Comparison of ENCODE assay signal across 10 mouse cellular contexts in genomic region chr12:112595626-112596025, GRCm38 (mm10). TPM values are rescaled to one million over a fixed set of nuclear protein-coding genes. Genes with fewer than 3 reads are reported as not detected.
DNase-seq lines count a peak whose midpoint lies in the region; ATAC-seq and TF ChIP-seq lines count a peak whose summit lies in the region.
"Had no signal": no experiment of that assay in that cellular context is flagged by ENCODE, and none has a peak within 500 bp of the region (broad histone marks: within the 10 kb centered on the region; RNA-seq: fewer than 3 reads in every experiment).

No protein-coding gene starts in this region.

- intact Hi-C loops in left cerebral cortex, adult 2 months (cut with DNase I) = loop anchor here (1.0 kb wide), 2 partner anchors 19 to 23 kb away; no protein-coding TSS in a partner anchor
- intact Hi-C loops in left cerebral cortex, postnatal 4 days (cut with DNase I) = no loop called here

- no peak for DNase-seq in left cerebral cortex, adult 2 months (ENCODE audit: extremely low spot score in 1 of 2, low spot score in 2 of 2)
- DNase-seq in left cerebral cortex, postnatal 4 days = no peak
- DNase-seq in Muller cell, postnatal 12 days (ENCODE audit: inconsistent ontology term) = peak; percentile 84
- no peak for DNase-seq in embryonic facial prominence, embryonic 14.5 days (ENCODE audit: low spot score)
- DNase-seq in thymus, adult 18-20 months = no peak
- no peak for DNase-seq in ovary, postnatal 10 days (ENCODE audit: low spot score)

- H3K27me3 ChIP-seq in embryonic facial prominence, embryonic 14.5 days (replicated peaks; ENCODE audit: control insufficient read depth, insufficient read depth, low read length) = 0 out of 2 replicates have a peak, but pooled peaks cover under 1% of the 10 kb centered on the region
- no peaks in the 10 kb centered on the region for H3K27me3 ChIP-seq in heart, embryonic 16.5 days (ENCODE audit: control insufficient read depth, insufficient read depth, low read length)
- no peaks in the 10 kb centered on the region for H3K27me3 ChIP-seq in intestine, postnatal 0 days (replicated peaks; ENCODE audit: control insufficient read depth, insufficient read depth, low read length)

- H3K36me3 ChIP-seq in embryonic facial prominence, embryonic 14.5 days (ENCODE audit: control insufficient read depth, insufficient read depth, low read length) = no peaks in the 10 kb centered on the region
- H3K36me3 ChIP-seq in heart, embryonic 16.5 days (ENCODE audit: control insufficient read depth, insufficient read depth) = no peaks in the 10 kb centered on the region
- no peaks in the 10 kb centered on the region for H3K36me3 ChIP-seq in intestine, postnatal 0 days (ENCODE audit: control insufficient read depth, insufficient read depth)
- H3K36me3 ChIP-seq: hindbrain, embryonic 10.5 days; midbrain, embryonic 13.5 days had no signal

- no peak overlapping the region for H3K9ac ChIP-seq in embryonic facial prominence, embryonic 14.5 days (ENCODE audit: low read depth, low read length)
- H3K9ac ChIP-seq in heart, embryonic 16.5 days (ENCODE audit: low read length) = peak overlapping the region; percentile 8; the same call in 1 of the 2 replicates
- no peak overlapping the region for H3K9ac ChIP-seq in intestine, postnatal 0 days (ENCODE audit: low read depth, low read length)
- H3K9ac ChIP-seq: midbrain, embryonic 13.5 days had no signal

- no peaks in the 10 kb centered on the region for H3K9me3 ChIP-seq in embryonic facial prominence, embryonic 14.5 days (ENCODE audit: control insufficient read depth, low read length)
- H3K9me3 ChIP-seq in heart, embryonic 16.5 days (replicated peaks; ENCODE audit: control insufficient read depth, low read length) = no peaks in the 10 kb centered on the region
- no peaks in the 10 kb centered on the region for H3K9me3 ChIP-seq in intestine, postnatal 0 days (ENCODE audit: control insufficient read depth)
- H3K9me3 ChIP-seq: hindbrain, embryonic 10.5 days; midbrain, embryonic 13.5 days had no signal

- no peak overlapping the region for H3K4me3 ChIP-seq in left cerebral cortex, adult 2 months
- no peak overlapping the region for H3K4me3 ChIP-seq in embryonic facial prominence, embryonic 14.5 days (ENCODE audit: low read depth, low read length)
- H3K4me3 ChIP-seq in heart, embryonic 16.5 days (ENCODE audit: low read length) = no peak overlapping the region
- H3K4me3 ChIP-seq in intestine, postnatal 0 days (ENCODE audit: low read depth, low read length) = no peak overlapping the region
- H3K4me3 ChIP-seq: hindbrain, embryonic 10.5 days; midbrain, embryonic 13.5 days had no signal

- H3K4me1 ChIP-seq in embryonic facial prominence, embryonic 14.5 days (ENCODE audit: control insufficient read depth, insufficient read depth, low read length) = peaks cover 34% of the 10 kb centered on the region
- peaks cover 45% of the 10 kb centered on the region for H3K4me1 ChIP-seq in heart, embryonic 16.5 days (ENCODE audit: control insufficient read depth, insufficient read depth, low read length)
- H3K4me1 ChIP-seq in intestine, postnatal 0 days (replicated peaks; ENCODE audit: control insufficient read depth, insufficient read depth, low read length) = no peaks in the 10 kb centered on the region

- WGBS in embryonic facial prominence, embryonic 14.5 days = 48% methylated on average over 4 of the region's 4 CpGs
- 53% methylated on average over 4 of the region's 4 CpGs for WGBS in heart, embryonic 16.5 days
- WGBS in intestine, postnatal 0 days = 87% methylated on average over 4 of the region's 4 CpGs

- H3K4me2 ChIP-seq in embryonic facial prominence, embryonic 14.5 days (ENCODE audit: low read depth, low read length) = no peak overlapping the region
- no peak overlapping the region for H3K4me2 ChIP-seq in heart, embryonic 16.5 days (ENCODE audit: low read depth, low read length)
- H3K4me2 ChIP-seq in intestine, postnatal 0 days (replicated peaks; ENCODE audit: low read depth) = no peak overlapping the region
- H3K4me2 ChIP-seq: midbrain, embryonic 13.5 days had no signal

- peak overlapping the region; percentile 87 for H3K27ac ChIP-seq in left cerebral cortex, adult 2 months
- peak overlapping the region; percentile 74; the same call in 1 of the 2 replicates for H3K27ac ChIP-seq in embryonic facial prominence, embryonic 14.5 days (replicated peaks; ENCODE audit: low read depth, low read length)
- peak overlapping the region; percentile 57 for H3K27ac ChIP-seq in heart, embryonic 16.5 days (ENCODE audit: low read length)
- no peak overlapping the region for H3K27ac ChIP-seq in intestine, postnatal 0 days (ENCODE audit: low read depth, low read length)
- H3K27ac ChIP-seq: midbrain, embryonic 13.5 days had no signal

- ATAC-seq in embryonic facial prominence, embryonic 14.5 days (ENCODE audit: low read depth) = peak; percentile 22; the same call in 1 of the 2 replicates
- ATAC-seq in heart, embryonic 16.5 days (replicated peaks; ENCODE audit: extremely low read depth, insufficient read depth, low FRiP score) = no peak
- no peak for ATAC-seq in intestine, postnatal 0 days
- ATAC-seq: midbrain, embryonic 13.5 days had no signal

- no peak for TF ChIP-seq CTCF in left cerebral cortex, adult 2 months (IDR thresholded peaks at IDR 0.05)
- no peak for TF ChIP-seq CTCF in intestine, postnatal 0 days (IDR thresholded peaks at IDR 0.05; ENCODE audit: low read depth)

RNA-seq across cellular contexts. Expression of gene Inf2, which starts 7.0 kb away (rescaled TPM):
- total RNA-seq in left cerebral cortex, adult 2 months (2021) = 100 to 1,000 TPM; 131 to 151 TPM
- 10 to 100 TPM; 24.7 to 26.7 TPM for total RNA-seq in left cerebral cortex, postnatal 4 days (2021)
- polyA plus RNA-seq in embryonic facial prominence, embryonic 14.5 days (2014; fragmentation: Nextera tagmentation; extraction: Ambion mirVana) = 6.4 and 8.1 TPM in 2 replicates
- polyA plus RNA-seq in heart, embryonic 16.5 days (2015; fragmentation: Nextera tagmentation; extraction: Ambion mirVana) = 3.0 and 3.6 TPM in 2 replicates
- 0.70 and 1.1 TPM in 2 replicates for polyA plus RNA-seq in intestine, postnatal 0 days (2015; fragmentation: Nextera tagmentation; extraction: Ambion mirVana)

RNA-seq across cellular contexts. Expression of gene Adssl1, which starts 24.2 kb away (rescaled TPM):
- total RNA-seq in left cerebral cortex, adult 2 months (2021) = 10 to 100 TPM; 16.2 to 16.5 TPM
- total RNA-seq in left cerebral cortex, postnatal 4 days (2021) = 1 to 10 TPM; 1.5 to 1.7 TPM
- 23.2 and 26.5 TPM in 2 replicates for polyA plus RNA-seq in embryonic facial prominence, embryonic 14.5 days (2014; fragmentation: Nextera tagmentation; extraction: Ambion mirVana)
- polyA plus RNA-seq in heart, embryonic 16.5 days (2015; fragmentation: Nextera tagmentation; extraction: Ambion mirVana) = 108 and 118 TPM in 2 replicates
- polyA plus RNA-seq in intestine, postnatal 0 days (2015; fragmentation: Nextera tagmentation; extraction: Ambion mirVana) = 0.57 and 0.67 TPM in 2 replicates

RNA-seq across cellular contexts. Expression of gene Siva1, which starts 48.9 kb away (rescaled TPM):
- 10 to 100 TPM; 19.7 to 21.5 TPM for total RNA-seq in left cerebral cortex, adult 2 months (2021)
- total RNA-seq in left cerebral cortex, postnatal 4 days (2021) = 10 to 100 TPM; 25.3 to 25.9 TPM
- polyA plus RNA-seq in embryonic facial prominence, embryonic 14.5 days (2014; fragmentation: Nextera tagmentation; extraction: Ambion mirVana) = 211 and 239 TPM in 2 replicates
- polyA plus RNA-seq in heart, embryonic 16.5 days (2015; fragmentation: Nextera tagmentation; extraction: Ambion mirVana) = 117 and 139 TPM in 2 replicates
- 52.6 and 54.5 TPM in 2 replicates for polyA plus RNA-seq in intestine, postnatal 0 days (2015; fragmentation: Nextera tagmentation; extraction: Ambion mirVana)

Comparison
In these comparisons a context has a peak if more than half of its experiments do, and no peak if none do; other contexts are left out.
1. RNA of gene Adssl1, which starts 24.2 kb away (polyA plus RNA-seq): 108 to 118 TPM in heart, embryonic 16.5 days and 23.2 to 26.5 TPM in embryonic facial prominence, embryonic 14.5 days; 0.57 to 0.67 TPM in intestine, postnatal 0 days; every median in the first group is over 10 times any median in the second.